Mouse (Mus musculus) adrenal gland, adult 2 months (tissue): ENCODE measurements at regions not wholly inside any gene's neighbourhood (a gene's known extent, or its start where the extent isn't known, plus 50 kb on each side); places are given as distances from the start of the nearest gene placed in this dataset.

Experiments used
- DNase-seq: peaks from one replicate; pipeline ENCODE4 v3.0.0; 2021
- microRNA-seq, 2 experiments: library from miRNA; unstranded; fragments of <30 nt; microRNA quantifications; one replicate each; pipeline ENCODE4 v1.2.0; 2021

DNA sequence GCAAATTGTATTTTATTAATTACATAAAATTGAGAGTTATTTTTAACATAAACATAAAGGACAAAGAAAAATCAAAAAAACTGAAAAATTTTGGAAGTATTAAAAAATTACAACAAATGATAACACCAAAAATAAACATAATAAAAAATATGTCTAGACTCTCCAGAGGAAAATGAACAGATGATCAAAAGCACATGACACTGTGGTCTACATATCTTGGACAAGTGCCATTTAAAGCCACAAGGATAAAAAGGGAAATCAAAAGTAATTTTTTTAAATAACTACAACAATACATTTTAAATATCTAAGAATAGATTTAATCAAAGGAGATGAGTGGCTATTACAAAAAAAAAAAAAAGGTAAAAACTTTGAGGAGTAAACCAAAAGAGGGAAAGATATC, 755.6 kb downstream of the Hace1 start:
- DNase-seq, result no peak

- DNase-seq, result no peak
Measured at GRCm38 (mm10) chr10:46345315-46345714, 767.7 kb downstream of the Hace1 start.

DNA sequence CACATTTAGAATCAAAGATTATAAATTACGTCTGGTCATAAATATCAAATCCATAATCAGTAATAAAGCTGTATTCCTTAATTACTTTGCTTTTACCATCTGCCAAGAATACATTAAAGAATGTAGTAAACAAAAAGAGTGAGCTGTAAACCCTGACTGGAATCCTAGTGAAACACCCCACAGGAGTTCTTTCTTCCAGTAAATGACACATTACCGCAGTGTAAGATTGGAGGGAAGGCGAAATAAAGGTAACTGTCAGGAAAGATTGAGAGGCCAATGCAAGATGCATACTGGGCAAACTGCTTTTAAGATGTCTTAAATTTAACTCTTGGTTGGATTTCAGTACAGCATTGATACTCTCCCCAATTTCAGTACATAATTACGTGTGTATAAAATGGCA, 772.0 kb downstream of the Hace1 start:
- no peak for DNase-seq

GRCm38 (mm10) chr10:46350196-46350595, 772.6 kb downstream of the Hace1 start:
- DNase-seq, result no peak

DNA sequence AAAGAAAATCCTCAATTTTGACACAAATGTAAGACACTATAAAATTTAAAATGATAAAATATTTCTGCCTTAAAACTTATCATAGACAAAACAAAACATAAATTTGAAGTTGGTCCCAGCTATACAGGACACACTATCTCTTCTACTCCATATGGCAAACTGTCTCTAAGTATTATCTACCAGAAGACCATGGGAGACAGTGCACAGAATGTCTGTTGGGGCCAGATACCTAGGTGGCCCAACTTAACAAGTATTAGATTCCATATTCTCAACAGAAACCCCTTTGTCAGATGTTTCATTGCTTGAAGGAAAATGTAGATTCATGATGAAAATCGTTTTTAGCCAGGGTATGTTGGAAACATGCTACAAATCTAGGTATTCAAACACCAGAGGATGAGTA, 779.1 kb downstream of the Hace1 start:
- no peak for DNase-seq

GRCm38 (mm10) chr10:46373715-46374475, 796.3 kb downstream of the Hace1 start:
- no peak for DNase-seq

DNA sequence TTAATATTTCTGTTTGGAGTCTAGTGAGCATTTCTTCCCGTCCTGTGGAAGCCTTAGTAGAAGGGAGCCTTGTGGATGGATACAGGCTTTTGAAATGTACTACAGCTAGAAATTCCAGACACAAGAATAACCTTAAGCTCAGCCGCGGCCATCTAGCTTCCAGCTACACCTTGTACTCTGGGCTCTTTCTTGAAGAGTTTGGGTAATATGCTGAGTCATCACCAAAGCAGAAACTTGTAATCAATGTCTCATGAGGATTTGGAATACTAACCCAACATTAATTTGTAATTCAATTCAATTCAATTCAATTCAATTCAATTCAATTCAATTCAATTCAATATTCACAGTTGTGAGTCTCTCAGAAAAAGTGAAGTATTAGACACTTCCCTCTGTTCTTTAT, 797.0 kb downstream of the Hace1 start:
- DNase-seq, result no peak

DNA sequence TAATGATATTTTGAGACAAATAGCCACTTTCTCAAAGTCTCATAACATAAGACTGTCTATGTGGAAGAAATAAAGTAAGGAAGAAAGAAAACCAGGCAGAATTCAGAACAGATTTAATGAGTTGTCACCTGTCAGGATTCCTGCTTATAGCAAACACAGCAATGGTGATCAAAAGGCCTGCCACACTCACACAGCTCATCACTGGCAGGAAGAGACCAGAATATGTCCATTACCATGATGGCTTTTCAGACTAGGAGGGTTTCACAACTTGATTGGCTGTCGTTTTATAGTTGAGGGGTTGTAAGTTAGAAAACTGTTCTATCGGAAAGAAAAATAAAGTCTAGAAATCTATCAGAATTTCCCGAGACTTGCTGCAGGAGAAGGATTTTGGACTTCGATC, 819.5 kb downstream of the Hace1 start:
- DNase-seq, result no peak

DNA sequence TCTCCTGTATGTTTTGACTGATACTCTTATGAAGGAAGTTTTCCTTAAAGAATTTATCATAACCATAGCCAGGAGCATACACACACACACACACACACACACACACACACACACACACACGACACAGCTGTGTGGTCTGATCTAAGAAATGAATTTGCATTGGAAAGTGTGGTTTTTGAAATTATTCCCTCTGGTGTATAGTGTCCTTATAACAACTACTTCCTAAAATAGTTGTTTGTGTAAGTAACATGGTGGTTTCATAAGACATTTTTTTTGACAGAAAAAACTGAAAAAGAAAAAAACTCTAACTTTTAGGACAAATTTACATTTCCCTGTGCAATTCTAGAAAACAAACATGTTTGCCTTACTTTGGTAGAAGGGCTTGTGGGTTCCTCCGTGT, 826.3 kb downstream of the Hace1 start:
- no peak for DNase-seq

Small RNAs in the stretch of these regions (microRNA-seq; reads per million reads assigned to microRNA genes)
- gene Gm27410, result 0 reads per million in 2 experiments
